Mouse (Mus musculus): ENCODE measurements around the gene Kcnmb3. TPM values are rescaled to one million over a fixed set of nuclear protein-coding genes. Genes with fewer than 3 reads are reported as not detected.

Kcnmb3 gene
- total and polyA plus RNA-seq, 2 experiments from 2014 or later: 0.09 TPM; not detected in 1

DNA sequence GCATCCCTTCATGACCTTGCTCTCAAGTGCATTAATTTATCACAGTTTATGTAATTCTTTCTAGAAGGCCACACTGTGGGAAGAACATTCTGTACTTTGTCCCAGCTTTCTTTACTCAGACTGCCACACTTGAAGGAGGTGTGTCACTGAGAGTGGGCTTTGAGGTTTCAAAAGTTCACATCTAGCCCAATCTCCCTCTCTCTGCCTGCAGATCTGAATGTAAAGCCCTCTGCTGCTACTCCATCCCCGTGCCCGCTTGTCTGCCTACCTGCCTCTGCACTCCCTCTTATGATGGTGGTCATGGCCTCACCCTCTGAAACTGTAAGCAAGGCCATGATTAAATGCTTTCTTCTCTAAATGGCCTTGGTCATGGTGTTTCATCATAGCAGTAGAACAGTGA, 8.3 kb upstream of the Kcnmb3 start:
- 88% methylated on average over 2 of the region's 2 CpGs for WGBS
- ATAC-seq (ENCODE audit: low FRiP score) (no peak), DNase-seq (ENCODE audit: low spot score) (no peak)
- Histone ChIP-seq H3K9me3 (ENCODE audit: low read length) (no peaks in the 10 kb centered on the region), H3K4me1 (ENCODE audit: insufficient read depth, low read length) (no peaks in the 10 kb centered on the region), H3K4me3 (ENCODE audit: low read depth, low read length) (no peak overlapping the region), H3K9ac (replicated peaks; ENCODE audit: low read length, poor library complexity, severe bottlenecking) (no peak overlapping the region), H3K27me3 (ENCODE audit: insufficient read depth, low read length) (no peaks in the 10 kb centered on the region), H3K27ac (ENCODE audit: low read depth, low read length) (no peak overlapping the region), H3K4me2 (ENCODE audit: low read depth, low read length, poor library complexity, severe bottlenecking) (no peak overlapping the region), H3K36me3 (ENCODE audit: insufficient read depth, low read length) (no peaks in the 10 kb centered on the region)
- TF ChIP-seq CTCF (IDR thresholded peaks at IDR 0.05): no peak

DNA sequence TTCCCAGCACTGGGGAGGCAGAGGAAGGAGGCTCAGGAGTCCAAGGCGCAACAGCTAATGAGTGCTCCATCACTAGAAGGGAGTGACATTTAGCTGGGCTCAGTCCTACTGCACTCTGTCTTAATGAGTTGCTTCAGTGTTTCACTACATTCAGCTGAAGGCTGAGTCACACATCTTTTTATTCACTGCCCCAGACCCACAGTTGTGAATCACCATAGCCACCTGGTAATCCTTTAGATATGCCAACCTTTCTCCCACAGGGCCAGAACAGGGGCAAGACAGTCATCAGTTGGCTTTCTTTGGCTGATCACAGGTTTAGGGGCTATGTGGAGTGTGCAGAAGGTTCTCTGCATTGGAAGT, 4.7 kb upstream of the Kcnmb3 start:
- no peak for ATAC-seq (ENCODE audit: low FRiP score)
- no peaks in the 10 kb centered on the region for H3K9me3 ChIP-seq (ENCODE audit: low read length)
- TF ChIP-seq CTCF (IDR thresholded peaks at IDR 0.05): no peak

DNA sequence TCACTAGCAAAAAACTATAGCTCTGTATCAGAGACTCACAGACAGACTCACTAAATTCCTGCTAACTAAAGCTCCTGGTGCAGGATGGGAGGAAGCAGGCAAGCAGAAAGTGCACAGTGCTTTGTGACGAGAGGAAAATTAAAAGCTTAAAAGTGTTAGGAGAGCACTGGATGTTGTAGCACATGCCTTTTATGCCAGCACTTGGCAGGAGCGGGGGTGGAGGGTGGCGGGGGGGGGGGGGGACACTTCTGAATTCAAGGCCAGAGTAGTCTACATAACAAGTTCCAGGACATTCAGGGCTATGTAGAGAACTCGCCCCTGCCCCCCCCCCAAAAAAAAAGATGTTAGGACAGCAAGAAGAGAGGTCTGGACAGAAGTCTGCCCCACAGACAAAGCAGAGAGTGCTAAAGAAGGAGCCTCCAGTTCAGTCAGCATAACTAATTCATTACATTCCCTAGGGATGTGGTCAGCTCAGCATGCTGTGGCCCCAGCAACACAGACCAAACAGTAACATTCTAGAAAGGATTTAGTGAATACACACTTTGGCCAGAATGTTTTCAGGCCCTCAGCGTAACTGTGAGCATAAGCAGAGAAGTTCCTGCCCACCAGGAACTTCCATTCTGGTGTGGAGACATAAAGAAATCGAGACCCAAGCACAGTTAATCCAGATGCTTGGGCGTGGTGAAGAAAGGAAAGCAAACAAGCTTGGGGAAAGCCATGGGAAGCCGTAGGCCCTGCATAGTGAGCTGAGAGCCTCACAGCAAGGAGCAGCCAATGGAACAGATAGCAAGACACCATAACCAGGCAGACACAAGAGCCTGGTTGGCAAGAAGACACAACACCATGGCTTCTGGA, 4.1 kb upstream of the Kcnmb3 start:
- no peak overlapping the region for H3K4me3 ChIP-seq (ENCODE audit: low read depth, low read length)
- no peak for TF ChIP-seq CTCF (IDR thresholded peaks at IDR 0.05)
- no peak overlapping the region for H3K4me2 ChIP-seq (ENCODE audit: low read depth, low read length, poor library complexity, severe bottlenecking)
- ATAC-seq (ENCODE audit: low FRiP score) (no peak), DNase-seq (ENCODE audit: low spot score) (peak; percentile 34)
- no peaks in the 10 kb centered on the region for H3K4me1 ChIP-seq (ENCODE audit: insufficient read depth, low read length)
- WGBS: 24% methylated on average over 8 of the region's 8 CpGs
- no peaks in the 10 kb centered on the region for H3K27me3 ChIP-seq (ENCODE audit: insufficient read depth, low read length)
- H3K9me3 ChIP-seq (ENCODE audit: low read length): no peaks in the 10 kb centered on the region
- H3K9ac ChIP-seq (replicated peaks; ENCODE audit: low read length, poor library complexity, severe bottlenecking): no peak overlapping the region
- no peak overlapping the region for H3K27ac ChIP-seq (ENCODE audit: low read depth, low read length)
- no peaks in the 10 kb centered on the region for H3K36me3 ChIP-seq (ENCODE audit: insufficient read depth, low read length)

More for the DNA sequence above, 4.7 kb upstream of the Kcnmb3 start:
- Histone ChIP-seq H3K4me3 (ENCODE audit: low read depth, low read length) (no peak overlapping the region), H3K4me1 (ENCODE audit: insufficient read depth, low read length) (no peaks in the 10 kb centered on the region), H3K9ac (replicated peaks; ENCODE audit: low read length, poor library complexity, severe bottlenecking) (no peak overlapping the region), H3K27ac (ENCODE audit: low read depth, low read length) (no peak overlapping the region), H3K4me2 (ENCODE audit: low read depth, low read length, poor library complexity, severe bottlenecking) (no peak overlapping the region), H3K36me3 (ENCODE audit: insufficient read depth, low read length) (no peaks in the 10 kb centered on the region), H3K27me3 (ENCODE audit: insufficient read depth, low read length) (no peaks in the 10 kb centered on the region)
- no peak for DNase-seq (ENCODE audit: low spot score)
- WGBS: 82% methylated on average over 1 of the region's 1 CpGs

DNA sequence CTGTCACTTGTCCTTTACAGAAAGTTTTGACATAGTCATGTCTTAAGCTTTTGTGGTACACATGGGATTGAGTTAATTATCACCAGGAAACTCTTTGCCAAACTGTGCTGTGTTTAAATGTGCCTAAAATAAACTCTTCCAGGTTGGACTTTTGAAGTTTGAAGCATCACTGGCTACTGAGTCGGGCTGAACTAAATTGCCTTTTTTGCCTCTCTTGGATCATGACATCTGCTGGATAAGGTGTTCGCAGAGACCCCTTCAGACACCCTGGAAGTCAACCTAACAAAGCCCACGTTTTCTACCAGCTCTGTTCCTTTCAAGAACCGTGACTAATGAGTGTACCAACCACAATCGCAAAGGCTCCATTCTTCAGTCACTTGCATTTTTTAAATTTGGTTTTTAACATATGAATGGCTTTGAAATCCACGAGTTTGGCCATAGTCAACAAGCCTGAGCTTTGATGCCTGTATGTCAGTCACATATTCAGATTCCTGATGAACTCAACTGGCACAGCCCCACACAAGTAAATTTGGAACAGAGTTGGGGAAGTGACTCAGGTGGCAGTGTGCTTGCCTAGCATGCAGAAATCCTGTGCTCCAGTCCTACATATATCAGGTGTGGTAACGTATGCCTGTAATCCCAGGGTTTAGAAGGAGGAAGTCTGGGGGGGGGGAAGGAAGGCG, 3.2 kb upstream of the Kcnmb3 start:
- DNase-seq (ENCODE audit: low spot score) (no peak), ATAC-seq (ENCODE audit: low FRiP score) (no peak)
- Histone ChIP-seq H3K27me3 (ENCODE audit: insufficient read depth, low read length) (no peaks in the 10 kb centered on the region), H3K4me3 (ENCODE audit: low read depth, low read length) (no peak overlapping the region), H3K9me3 (ENCODE audit: low read length) (no peaks in the 10 kb centered on the region), H3K4me2 (ENCODE audit: low read depth, low read length, poor library complexity, severe bottlenecking) (no peak overlapping the region), H3K4me1 (ENCODE audit: insufficient read depth, low read length) (no peaks in the 10 kb centered on the region), H3K36me3 (ENCODE audit: insufficient read depth, low read length) (no peaks in the 10 kb centered on the region), H3K9ac (replicated peaks; ENCODE audit: low read length, poor library complexity, severe bottlenecking) (no peak overlapping the region), H3K27ac (ENCODE audit: low read depth, low read length) (no peak overlapping the region)
- 31% methylated on average over 8 of the region's 8 CpGs for WGBS
- no peak for TF ChIP-seq CTCF (IDR thresholded peaks at IDR 0.05)

DNA sequence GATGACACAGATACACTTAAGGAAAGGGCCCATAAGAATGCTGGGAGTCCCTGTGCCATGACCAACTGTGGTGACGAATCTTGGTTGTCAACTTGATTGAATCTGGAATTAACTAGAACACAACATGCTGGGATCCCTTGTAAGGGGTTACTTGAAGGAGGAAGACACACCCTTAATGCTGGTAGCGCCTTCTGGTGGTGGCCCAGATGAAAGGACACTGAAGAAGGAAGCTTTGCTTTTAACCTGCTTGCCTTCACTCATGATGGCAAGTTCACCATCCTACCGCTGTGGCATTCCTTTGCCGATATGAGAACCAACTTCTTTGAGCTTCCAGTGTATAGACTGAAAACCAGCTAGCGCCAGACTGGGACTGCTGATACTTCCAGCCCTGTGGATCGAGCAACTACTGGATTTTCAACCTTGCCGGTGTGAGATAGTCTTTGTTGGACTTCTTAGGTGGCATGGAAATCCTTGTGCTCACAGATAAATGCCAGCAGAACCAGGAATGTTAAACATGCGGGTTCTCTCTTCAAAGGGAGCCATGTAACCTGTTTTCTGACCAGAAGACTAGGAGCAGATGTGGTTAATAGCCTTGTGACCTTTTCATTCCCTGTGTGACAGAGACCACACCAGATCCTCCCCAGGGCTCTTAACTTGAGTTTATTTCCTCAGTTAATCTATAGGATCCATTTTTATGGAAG, 2.5 kb upstream of the Kcnmb3 start:
- ATAC-seq (ENCODE audit: low FRiP score): no peak
- Histone ChIP-seq H3K36me3 (ENCODE audit: insufficient read depth, low read length) (no peaks in the 10 kb centered on the region), H3K4me2 (ENCODE audit: low read depth, low read length, poor library complexity, severe bottlenecking) (no peak overlapping the region), H3K9me3 (ENCODE audit: low read length) (no peaks in the 10 kb centered on the region), H3K9ac (replicated peaks; ENCODE audit: low read length, poor library complexity, severe bottlenecking) (no peak overlapping the region), H3K4me1 (ENCODE audit: insufficient read depth, low read length) (no peaks in the 10 kb centered on the region), H3K27me3 (ENCODE audit: insufficient read depth, low read length) (no peaks in the 10 kb centered on the region), H3K4me3 (ENCODE audit: low read depth, low read length) (no peak overlapping the region), H3K27ac (ENCODE audit: low read depth, low read length) (no peak overlapping the region)
- WGBS: 86% methylated on average over 8 of the region's 8 CpGs
- no peak for DNase-seq (ENCODE audit: low spot score)
- TF ChIP-seq CTCF (IDR thresholded peaks at IDR 0.05): peak; percentile 21; the same call in 1 of the 2 replicates

DNA sequence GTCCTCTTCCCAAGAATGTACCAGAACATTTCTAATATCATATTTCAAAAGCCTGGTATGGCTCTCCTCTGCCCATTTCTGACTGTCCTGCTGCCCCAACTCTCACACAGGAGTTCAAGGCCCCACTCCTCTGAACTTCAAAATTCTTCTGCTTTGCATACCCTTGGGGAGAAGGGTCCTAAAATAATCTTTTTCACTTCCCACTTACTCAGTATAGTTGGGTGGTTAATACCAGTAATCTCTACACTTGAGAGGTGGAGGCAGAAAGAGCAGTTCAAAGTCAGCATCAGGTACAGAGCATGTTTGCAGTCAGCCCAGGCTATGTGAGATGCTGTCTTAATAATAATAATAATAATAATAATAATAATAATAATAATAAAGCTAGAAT, 1.1 kb downstream of the Kcnmb3 start:
- TF ChIP-seq CTCF (IDR thresholded peaks at IDR 0.05): no peak
- DNase-seq (ENCODE audit: low spot score): no peak
- Histone ChIP-seq H3K27me3 (ENCODE audit: insufficient read depth, low read length) (no peaks in the 10 kb centered on the region), H3K9me3 (ENCODE audit: low read length) (no peaks in the 10 kb centered on the region), H3K4me3 (ENCODE audit: low read depth, low read length) (no peak overlapping the region), H3K36me3 (ENCODE audit: insufficient read depth, low read length) (no peaks in the 10 kb centered on the region), H3K4me1 (ENCODE audit: insufficient read depth, low read length) (no peaks in the 10 kb centered on the region), H3K27ac (ENCODE audit: low read depth, low read length) (no peak overlapping the region), H3K9ac (replicated peaks; ENCODE audit: low read length, poor library complexity, severe bottlenecking) (no peak overlapping the region), H3K4me2 (ENCODE audit: low read depth, low read length, poor library complexity, severe bottlenecking) (no peak overlapping the region)
- ATAC-seq (ENCODE audit: low FRiP score): no peak
